Mouse (Mus musculus): ENCODE measurements around the gene Prpf19.

Gene Prpf19

GRCm38 (mm10) chr19:10895016-10895528 lies at the start of gene Prpf19:
Gene Prpf19 (plus strand): TSS chr19:10895231.
- peak; percentile 99 for DNase-seq

- no peak for DNase-seq
Measured at GRCm38 (mm10) chr19:10845454-10845853, 49.6 kb upstream of the Prpf19 start.

- DNase-seq = no peak
Measured at GRCm38 (mm10) chr19:10846150-10846549, 48.9 kb upstream of the Prpf19 start.

GRCm38 (mm10) chr19:10847311-10848087 lies 47.5 kb upstream of the Prpf19 start:
- DNase-seq = no peak

DNA sequence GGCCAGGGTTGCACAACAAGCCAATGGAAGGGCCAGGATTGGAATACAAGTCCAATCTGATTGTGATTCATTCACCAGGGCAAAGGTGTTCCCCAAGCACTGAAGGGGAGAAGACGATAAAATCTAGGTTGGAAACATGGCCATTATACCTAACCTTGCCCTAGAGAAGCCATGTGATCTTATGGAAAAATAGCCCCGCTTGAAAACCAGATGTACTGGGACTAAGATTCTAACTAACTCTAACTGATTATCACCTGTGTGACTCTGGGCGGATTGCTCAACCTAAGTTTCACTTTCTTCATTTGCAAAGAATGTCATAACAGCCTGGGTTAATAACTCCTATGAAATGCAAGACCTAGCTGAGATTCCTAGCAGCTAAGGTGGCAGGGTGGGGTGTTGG lies 39.6 kb upstream of the Prpf19 start:
- no peak for DNase-seq

DNA sequence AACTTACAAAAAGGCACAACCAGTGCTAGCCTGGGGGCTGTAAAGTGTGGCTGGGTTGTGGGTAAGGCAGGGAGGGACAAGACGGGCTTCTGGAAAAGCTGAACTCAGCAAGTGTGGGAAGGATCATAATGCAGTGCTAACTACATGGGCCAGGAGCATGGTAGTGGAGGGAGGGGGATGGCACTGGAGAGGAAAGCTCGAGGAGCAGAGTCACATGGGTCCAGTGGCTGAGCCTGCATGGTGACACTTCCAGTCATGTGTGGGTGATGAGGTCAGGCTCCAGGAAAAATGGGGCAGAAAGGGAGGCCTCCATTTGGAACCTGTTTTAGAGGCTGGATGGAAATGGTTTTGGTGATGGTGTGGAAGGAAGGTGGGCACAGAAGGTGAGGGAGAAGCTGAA lies 38.5 kb upstream of the Prpf19 start:
- DNase-seq = no peak

DNA sequence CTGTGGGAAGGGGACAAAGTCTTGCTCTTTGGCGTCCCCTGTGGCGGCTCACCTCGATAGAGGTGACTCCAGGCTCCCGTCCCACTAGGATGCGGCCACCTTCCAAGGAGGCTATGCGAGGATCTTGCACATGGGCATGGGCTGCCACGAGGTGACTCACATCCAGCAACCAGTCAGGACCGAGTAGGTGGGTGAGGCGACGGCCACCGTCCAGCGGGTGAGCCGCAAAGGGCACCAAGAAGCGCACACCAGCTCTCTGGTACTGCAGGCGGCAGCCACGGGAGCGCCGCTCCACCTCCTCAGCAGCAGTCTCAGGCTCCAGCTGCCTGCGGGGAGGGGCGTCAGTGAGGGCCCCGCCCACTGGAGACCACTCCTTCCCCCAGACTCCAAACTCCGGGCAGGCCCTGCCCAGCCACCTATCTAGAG lies 34.9 kb upstream of the Prpf19 start:
- DNase-seq = no peak

- DNase-seq = no peak
Measured at GRCm38 (mm10) chr19:10866351-10866750, 28.7 kb upstream of the Prpf19 start.

DNA sequence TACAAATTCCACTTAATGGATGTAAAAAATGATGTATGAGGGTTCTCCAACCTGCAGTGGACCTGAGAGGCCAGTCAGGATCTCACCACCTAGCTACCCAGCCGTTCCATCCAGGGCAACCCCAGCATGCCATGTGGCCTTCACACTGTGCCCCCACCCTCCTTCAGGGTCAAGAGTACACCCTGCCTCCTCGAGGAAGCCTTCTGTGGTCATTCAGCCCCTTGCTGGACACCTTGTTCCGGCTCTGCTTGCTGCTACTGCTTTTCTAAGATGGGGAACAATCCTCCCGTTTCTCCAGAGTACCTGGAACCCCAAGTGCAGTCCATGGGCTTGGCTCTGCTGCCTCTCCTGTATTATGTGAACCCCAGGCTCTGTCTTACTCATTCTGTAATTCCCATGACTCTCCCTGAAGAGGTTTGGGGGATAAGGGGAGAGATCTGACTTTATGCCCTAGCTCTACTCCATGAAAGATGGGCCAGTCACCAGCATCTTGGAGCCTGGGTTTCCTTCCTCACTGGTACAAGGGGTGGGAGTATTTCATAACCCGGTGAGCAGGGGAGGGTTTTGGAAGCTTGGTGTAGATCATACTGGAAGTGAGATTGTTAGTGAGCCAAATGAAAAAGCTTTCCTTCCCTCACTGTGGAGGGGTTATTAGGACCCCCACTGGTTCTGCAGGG lies 26.9 kb upstream of the Prpf19 start:
- no peak for DNase-seq

GRCm38 (mm10) chr19:10868623-10869141 lies 26.3 kb upstream of the Prpf19 start:
- no peak for DNase-seq

DNA sequence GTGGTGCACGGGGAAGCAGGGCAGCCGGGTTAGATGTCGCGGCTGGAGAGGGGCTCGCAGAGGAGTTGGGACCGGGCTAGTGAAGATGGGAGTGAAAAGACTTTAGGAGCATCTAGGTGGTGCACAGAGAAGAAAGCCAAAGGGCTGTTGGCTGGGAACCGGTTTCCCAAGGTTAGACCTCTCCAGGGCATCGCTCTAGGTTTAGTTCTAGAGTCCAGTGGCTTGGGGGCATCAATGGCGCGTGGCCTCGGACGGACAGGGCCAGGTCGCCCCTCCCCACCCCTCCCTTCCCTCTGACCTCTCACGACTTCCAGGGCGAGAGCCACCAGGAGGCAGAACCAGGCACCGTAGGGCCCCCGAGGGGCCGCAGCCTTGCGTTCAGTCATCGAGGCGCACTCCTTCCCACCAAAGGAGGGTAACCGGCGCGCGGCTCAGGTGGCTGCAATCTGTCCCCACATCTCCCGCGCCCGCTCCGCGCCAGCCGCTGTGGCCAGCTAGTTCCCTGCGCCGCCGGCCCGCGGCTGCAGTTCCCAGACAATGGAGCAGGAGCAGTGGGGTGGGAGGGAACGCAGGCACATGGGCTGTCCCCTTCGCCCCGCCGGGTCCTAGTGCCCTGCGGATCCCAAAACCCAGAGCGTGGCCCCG lies 25.7 kb upstream of the Prpf19 start:
- DNase-seq = peak; percentile 81

- DNase-seq = no peak
Measured at GRCm38 (mm10) chr19:10869886-10870527, 25.0 kb upstream of the Prpf19 start, which contains the start of gene Tmem132a. Gene Tmem132a (minus strand): TSS chr19:10869940.

DNA sequence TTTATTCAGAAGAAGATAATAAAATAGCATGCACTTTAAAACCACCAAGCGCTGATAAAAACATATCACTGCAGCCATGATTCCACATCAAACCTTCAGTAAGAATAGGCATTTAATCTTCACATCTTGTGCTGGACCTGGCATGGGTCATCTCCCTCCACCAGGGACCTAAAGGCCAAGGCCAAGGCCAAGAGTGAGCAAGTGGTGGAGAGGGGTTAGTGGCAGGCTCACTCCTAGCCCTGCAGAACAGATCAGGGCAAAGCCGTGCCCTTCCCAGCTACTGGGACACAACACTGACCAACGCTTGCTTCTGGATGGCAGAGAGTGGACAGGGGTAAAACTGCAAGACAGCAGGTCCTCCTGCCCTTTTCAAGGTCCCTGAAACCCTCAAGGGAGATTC lies 24.4 kb upstream of the Prpf19 start:
- DNase-seq = no peak

GRCm38 (mm10) chr19:10871328-10871961 lies 23.6 kb upstream of the Prpf19 start:
- DNase-seq = no peak

GRCm38 (mm10) chr19:10878201-10878837 lies 16.7 kb upstream of the Prpf19 start:
- DNase-seq = no peak

GRCm38 (mm10) chr19:10880085-10880974 lies 14.7 kb upstream of the Prpf19 start:
- DNase-seq = no peak

DNA sequence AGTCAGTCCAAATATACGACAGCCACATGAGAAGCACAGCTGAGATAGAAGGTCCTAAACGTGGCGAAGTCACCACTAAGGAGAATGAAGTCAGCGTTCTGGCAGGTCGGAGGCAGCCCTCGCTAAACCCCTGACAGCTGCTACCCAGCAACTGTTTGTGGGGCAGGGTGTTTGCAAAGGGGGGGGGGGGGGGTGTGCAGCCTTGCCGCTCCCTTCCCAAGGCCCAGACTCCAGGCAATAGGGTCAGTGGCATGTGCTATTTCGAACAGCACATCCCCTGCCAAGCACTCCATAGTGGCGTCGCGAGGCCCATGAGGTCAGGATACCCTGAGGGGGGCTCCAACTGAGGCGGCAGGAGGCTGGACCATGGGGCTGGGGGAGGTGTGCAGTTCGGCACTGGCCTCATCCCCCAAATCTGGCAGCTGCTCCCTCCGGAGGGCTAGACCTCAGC lies 14.0 kb upstream of the Prpf19 start:
- no peak for DNase-seq

DNA sequence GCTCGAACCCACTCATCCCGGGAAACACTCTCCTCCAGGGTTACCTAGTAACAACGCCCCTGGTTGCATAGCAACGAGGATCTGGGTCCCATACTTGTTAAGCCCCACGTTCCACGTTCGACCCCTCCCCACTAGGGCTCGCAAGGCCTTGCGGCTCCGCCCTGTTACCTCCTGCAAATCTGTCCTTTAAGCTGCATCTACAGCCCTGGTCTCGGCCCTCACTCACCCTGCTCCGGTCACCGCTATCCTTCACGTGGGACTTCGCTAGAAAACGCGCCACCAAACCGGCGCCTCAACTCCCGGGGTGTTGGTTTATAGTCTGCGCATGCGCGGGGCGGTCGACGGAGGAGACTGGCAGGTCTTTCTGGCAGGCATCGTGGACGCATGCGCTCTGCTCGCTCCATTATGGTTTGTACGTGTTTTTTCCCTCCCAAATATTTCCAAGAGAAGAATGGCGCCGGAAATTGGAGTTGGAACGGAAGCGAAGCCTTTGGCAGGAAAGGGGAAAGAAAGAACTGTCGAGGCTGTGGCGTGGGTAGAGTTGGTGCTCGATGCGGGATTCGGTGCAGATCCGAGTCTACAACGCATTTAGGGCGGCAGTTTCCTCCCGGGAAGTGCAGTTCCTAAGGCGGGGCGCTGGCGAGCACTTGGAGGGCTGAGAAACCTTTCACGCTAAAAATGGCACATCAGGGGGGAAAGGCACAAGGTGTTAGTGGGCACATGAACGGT lies 13.4 kb upstream of the Prpf19 start, which contains the start of gene Tmem109:
TSS of gene Tmem109 (minus strand) at position 576 of the 729 bp plus-strand sequence.
- DNase-seq = peak; percentile 93

DNA sequence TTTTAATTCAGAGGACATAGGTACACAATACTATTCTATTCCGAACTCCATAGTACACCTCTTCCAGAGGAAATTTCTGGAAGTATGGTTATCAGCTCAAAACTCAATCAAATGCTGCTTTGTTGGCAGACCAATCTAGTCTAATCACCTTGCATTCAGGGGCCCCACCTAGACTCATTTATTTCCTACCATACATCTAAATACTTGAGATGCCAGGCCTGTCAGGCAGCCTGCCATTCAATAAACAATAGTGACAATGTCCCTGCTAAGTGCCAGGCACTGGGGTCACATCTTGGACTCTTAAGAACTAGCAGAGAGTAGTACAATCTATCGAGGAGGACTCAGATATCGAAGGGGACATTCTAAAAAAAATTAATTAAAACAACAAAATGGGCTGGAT lies 2.8 kb upstream of the Prpf19 start:
- DNase-seq = no peak

DNA sequence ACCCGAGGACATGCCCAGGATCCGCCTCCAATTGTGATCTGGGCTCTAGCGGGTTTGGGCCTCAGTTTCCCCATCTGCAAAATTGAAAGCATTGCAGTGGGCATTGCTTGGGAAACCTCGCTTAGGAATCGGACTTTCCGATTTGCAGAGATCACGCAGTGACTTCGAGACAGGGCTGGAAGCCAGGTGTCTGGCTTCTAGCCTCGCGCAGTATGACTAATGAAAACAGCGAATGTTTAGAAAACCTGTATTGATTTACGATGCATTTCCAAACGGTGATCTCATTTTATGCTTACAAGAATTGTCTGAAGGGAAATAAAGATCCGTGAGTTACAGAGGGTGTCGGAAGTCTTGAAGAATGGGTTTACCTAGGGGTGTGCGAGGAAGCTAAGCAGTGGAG lies 677 bp downstream of the Prpf19 start:
- DNase-seq = no peak

All from right cerebral cortex, postnatal 14 days (tissue).